Mouse (Mus musculus): Measurements from ENCODE around the gene Ecsit. TPM values are rescaled to one million over a fixed set of nuclear protein-coding genes. Genes with fewer than 3 reads are reported as not detected.

Gene Ecsit
- polyA plus RNA-seq (2014; fragmentation: Illumina TruSeq; extraction: RNeasy Lipid Tissue Mini Kit (QIAGEN cat#74804); ENCODE audit: insufficient read depth, low read depth, low replicate concordance) = 15.6 TPM

GRCm38 (mm10) chr9:22085022-22085834 lies at the start of gene Ecsit:
Gene Ecsit, minus strand, starts transcription at chr9:22085438.

GRCm38 (mm10) chr9:22116740-22117426 lies 31.6 kb upstream of the Ecsit start, which contains the start of gene Elof1:
Gene Elof1, minus strand, starts transcription at chr9:22117172.

DNA sequence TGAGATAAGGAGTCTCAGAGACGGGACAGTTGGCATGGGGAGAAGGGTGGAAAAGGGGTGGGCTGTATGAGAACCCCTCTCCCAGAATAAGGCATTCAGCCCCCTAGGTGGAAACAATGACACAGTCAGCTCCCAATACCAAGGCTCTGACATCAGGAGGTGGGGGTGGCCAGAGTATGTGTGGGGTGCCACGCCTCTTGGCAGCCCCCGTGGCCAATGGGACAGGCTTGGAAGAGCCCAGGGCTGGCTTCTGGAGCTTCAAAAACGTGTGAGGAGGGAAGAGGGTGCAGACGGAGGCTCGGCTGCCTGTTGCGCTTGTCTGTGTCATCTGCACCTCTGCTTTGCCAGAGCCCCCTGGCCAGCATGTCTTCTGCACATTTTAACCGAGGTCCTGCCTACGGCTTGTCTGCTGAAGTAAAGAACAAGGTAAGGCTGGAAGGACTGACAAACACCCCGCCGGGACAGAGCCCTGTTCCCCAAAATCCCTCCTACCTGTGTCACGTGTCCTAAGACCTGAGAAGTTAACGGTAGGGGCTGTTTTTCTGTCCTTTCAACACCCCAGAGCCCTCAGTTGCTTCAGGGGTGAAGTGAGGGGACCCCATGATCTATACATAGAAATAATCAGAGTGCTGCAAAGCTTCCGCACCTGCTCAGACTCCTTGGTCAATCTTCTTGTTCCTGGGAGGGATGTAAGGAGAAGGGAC lies 13.9 kb upstream of the Ecsit start, which contains the start of gene Cnn1:
Cnn1 (plus strand) TSS at position 224 of the 704 bp plus-strand sequence.

DNA sequence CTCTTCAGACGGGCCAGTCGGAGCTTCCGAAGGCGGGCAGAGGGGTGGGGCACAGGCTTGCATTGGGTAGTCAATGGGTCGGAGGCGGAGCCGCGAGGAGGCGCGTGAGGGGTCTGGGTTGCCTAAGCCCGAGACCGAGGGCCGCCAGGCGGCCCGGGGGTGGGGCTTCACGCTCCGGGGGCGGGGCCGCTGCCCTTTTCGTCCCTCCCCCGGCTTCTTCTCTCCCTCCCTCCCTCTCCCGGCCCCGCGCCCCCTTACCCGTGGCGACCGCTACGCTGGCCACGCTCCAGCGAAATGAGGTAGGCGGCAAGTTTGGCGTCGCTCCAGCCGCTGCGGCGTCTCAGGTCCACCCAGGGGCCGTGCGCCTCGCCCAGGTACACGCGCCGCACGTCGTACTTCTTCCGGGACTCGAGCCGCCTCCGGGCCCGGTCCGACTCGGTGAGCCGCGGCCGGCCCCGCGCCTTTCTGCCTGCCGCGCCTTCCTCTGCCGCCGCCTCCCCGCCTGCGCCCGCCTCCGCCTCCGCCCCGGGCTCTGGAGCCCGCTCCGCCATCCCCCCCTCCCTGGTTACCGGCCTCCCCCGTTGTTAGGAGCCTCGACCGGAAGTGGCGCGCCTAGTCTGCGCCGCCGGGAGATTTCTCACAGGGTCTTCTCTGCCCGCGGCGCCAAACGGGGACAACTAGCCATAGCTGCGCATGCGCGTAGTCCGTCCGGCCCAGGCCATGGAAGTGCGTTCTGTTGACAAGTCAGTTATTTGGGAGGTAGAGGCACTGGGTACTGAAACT lies 14.3 kb downstream of the Ecsit start, which contains the start of the genes Gm49318 and Zfp653:
Gm49318 (minus strand) TSS at position 469 of the 783 bp plus-strand sequence.
Zfp653 (minus strand) TSS at position 586 of the 783 bp plus-strand sequence.

DNA sequence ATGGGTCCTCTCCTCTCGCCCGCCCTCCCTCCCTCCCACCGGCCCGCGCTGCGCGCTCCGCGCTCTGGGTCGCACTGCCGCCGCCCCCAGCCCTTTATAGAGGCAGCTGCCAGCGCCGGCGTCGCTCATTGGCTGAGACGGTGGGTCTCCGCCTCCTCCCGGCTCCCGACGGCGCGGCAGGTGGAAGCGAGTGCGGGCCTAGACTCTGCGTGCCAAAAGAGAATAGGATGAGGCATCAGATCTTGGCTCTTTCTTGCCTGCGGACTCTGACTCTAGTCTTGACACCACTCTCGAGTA lies 33.3 kb downstream of the Ecsit start, which contains the start of gene Elavl3:
Elavl3 (minus strand) TSS at position 66 of the 297 bp plus-strand sequence.

Other genes starting within 250 kb of the Ecsit start
- 3.8 TPM for gene Angptl8, start 249.9 kb downstream of the Ecsit start, polyA plus RNA-seq (2014; fragmentation: Illumina TruSeq; extraction: RNeasy Lipid Tissue Mini Kit (QIAGEN cat#74804); ENCODE audit: insufficient read depth, low read depth, low replicate concordance)
- 47.0 TPM for gene Dock6, start 232.8 kb downstream of the Ecsit start, polyA plus RNA-seq (2014; fragmentation: Illumina TruSeq; extraction: RNeasy Lipid Tissue Mini Kit (QIAGEN cat#74804); ENCODE audit: insufficient read depth, low read depth, low replicate concordance)
- 24.0 TPM for gene Rab3d, start 167.2 kb downstream of the Ecsit start, polyA plus RNA-seq (2014; fragmentation: Illumina TruSeq; extraction: RNeasy Lipid Tissue Mini Kit (QIAGEN cat#74804); ENCODE audit: insufficient read depth, low read depth, low replicate concordance)
- gene Ccdc159, start 158.0 kb downstream of the Ecsit start, polyA plus RNA-seq (2014; fragmentation: Illumina TruSeq; extraction: RNeasy Lipid Tissue Mini Kit (QIAGEN cat#74804); ENCODE audit: insufficient read depth, low read depth, low replicate concordance) = 2.1 TPM
- 159 TPM for gene Tmem205, start 157.9 kb downstream of the Ecsit start, polyA plus RNA-seq (2014; fragmentation: Illumina TruSeq; extraction: RNeasy Lipid Tissue Mini Kit (QIAGEN cat#74804); ENCODE audit: insufficient read depth, low read depth, low replicate concordance)
- gene Plppr2, start 148.4 kb downstream of the Ecsit start, polyA plus RNA-seq (2014; fragmentation: Illumina TruSeq; extraction: RNeasy Lipid Tissue Mini Kit (QIAGEN cat#74804); ENCODE audit: insufficient read depth, low read depth, low replicate concordance) = 2.7 TPM
- gene Swsap1, start 129.7 kb downstream of the Ecsit start, polyA plus RNA-seq (2014; fragmentation: Illumina TruSeq; extraction: RNeasy Lipid Tissue Mini Kit (QIAGEN cat#74804); ENCODE audit: insufficient read depth, low read depth, low replicate concordance) = 10.0 TPM
- 2.8 TPM for gene Epor, start 121.9 kb downstream of the Ecsit start, polyA plus RNA-seq (2014; fragmentation: Illumina TruSeq; extraction: RNeasy Lipid Tissue Mini Kit (QIAGEN cat#74804); ENCODE audit: insufficient read depth, low read depth, low replicate concordance)
- gene Rgl3, start 96.0 kb downstream of the Ecsit start, polyA plus RNA-seq (2014; fragmentation: Illumina TruSeq; extraction: RNeasy Lipid Tissue Mini Kit (QIAGEN cat#74804); ENCODE audit: insufficient read depth, low read depth, low replicate concordance) = 5.4 TPM
- gene Ccdc151, start 82.8 kb downstream of the Ecsit start, polyA plus RNA-seq (2014; fragmentation: Illumina TruSeq; extraction: RNeasy Lipid Tissue Mini Kit (QIAGEN cat#74804); ENCODE audit: insufficient read depth, low read depth, low replicate concordance) = 3.5 TPM
- gene Prkcsh, start 82.6 kb downstream of the Ecsit start, polyA plus RNA-seq (2014; fragmentation: Illumina TruSeq; extraction: RNeasy Lipid Tissue Mini Kit (QIAGEN cat#74804); ENCODE audit: insufficient read depth, low read depth, low replicate concordance) = 49.2 TPM
- gene Elavl3, start 33.4 kb downstream of the Ecsit start, polyA plus RNA-seq (2014; fragmentation: Illumina TruSeq; extraction: RNeasy Lipid Tissue Mini Kit (QIAGEN cat#74804); ENCODE audit: insufficient read depth, low read depth, low replicate concordance) = not detected
- gene Gm49318, start 14.2 kb downstream of the Ecsit start, polyA plus RNA-seq (2014; fragmentation: Illumina TruSeq; extraction: RNeasy Lipid Tissue Mini Kit (QIAGEN cat#74804); ENCODE audit: insufficient read depth, low read depth, low replicate concordance) = not detected
- gene Zfp653, start 14.1 kb downstream of the Ecsit start, polyA plus RNA-seq (2014; fragmentation: Illumina TruSeq; extraction: RNeasy Lipid Tissue Mini Kit (QIAGEN cat#74804); ENCODE audit: insufficient read depth, low read depth, low replicate concordance) = 6.4 TPM
- gene Cnn1, start 13.8 kb upstream of the Ecsit start, polyA plus RNA-seq (2014; fragmentation: Illumina TruSeq; extraction: RNeasy Lipid Tissue Mini Kit (QIAGEN cat#74804); ENCODE audit: insufficient read depth, low read depth, low replicate concordance) = 75.9 TPM
- 186 TPM for gene Elof1, start 31.7 kb upstream of the Ecsit start, polyA plus RNA-seq (2014; fragmentation: Illumina TruSeq; extraction: RNeasy Lipid Tissue Mini Kit (QIAGEN cat#74804); ENCODE audit: insufficient read depth, low read depth, low replicate concordance)
- 33.7 TPM for gene Acp5, start 50.3 kb upstream of the Ecsit start, polyA plus RNA-seq (2014; fragmentation: Illumina TruSeq; extraction: RNeasy Lipid Tissue Mini Kit (QIAGEN cat#74804); ENCODE audit: insufficient read depth, low read depth, low replicate concordance)
- 54.3 TPM for gene Pigyl, start 71.4 kb upstream of the Ecsit start, polyA plus RNA-seq (2014; fragmentation: Illumina TruSeq; extraction: RNeasy Lipid Tissue Mini Kit (QIAGEN cat#74804); ENCODE audit: insufficient read depth, low read depth, low replicate concordance)
- 0.56 TPM for gene Zfp872, start 102.7 kb upstream of the Ecsit start, polyA plus RNA-seq (2014; fragmentation: Illumina TruSeq; extraction: RNeasy Lipid Tissue Mini Kit (QIAGEN cat#74804); ENCODE audit: insufficient read depth, low read depth, low replicate concordance)
- gene Zfp809, start 140.3 kb upstream of the Ecsit start, polyA plus RNA-seq (2014; fragmentation: Illumina TruSeq; extraction: RNeasy Lipid Tissue Mini Kit (QIAGEN cat#74804); ENCODE audit: insufficient read depth, low read depth, low replicate concordance) = 13.0 TPM
- 0.14 TPM for gene Zfp599, start 174.5 kb upstream of the Ecsit start, polyA plus RNA-seq (2014; fragmentation: Illumina TruSeq; extraction: RNeasy Lipid Tissue Mini Kit (QIAGEN cat#74804); ENCODE audit: insufficient read depth, low read depth, low replicate concordance)
- 5.7 TPM for gene Zfp810, start 222.2 kb upstream of the Ecsit start, polyA plus RNA-seq (2014; fragmentation: Illumina TruSeq; extraction: RNeasy Lipid Tissue Mini Kit (QIAGEN cat#74804); ENCODE audit: insufficient read depth, low read depth, low replicate concordance)